Mouse (Mus musculus): ENCODE results near the gene Ces1d. TPM values are rescaled to one million over a fixed set of nuclear protein-coding genes. Genes with fewer than 3 reads are reported as not detected.

The Ces1d gene
- total and polyA plus RNA-seq, 3 experiments = not detected

DNA sequence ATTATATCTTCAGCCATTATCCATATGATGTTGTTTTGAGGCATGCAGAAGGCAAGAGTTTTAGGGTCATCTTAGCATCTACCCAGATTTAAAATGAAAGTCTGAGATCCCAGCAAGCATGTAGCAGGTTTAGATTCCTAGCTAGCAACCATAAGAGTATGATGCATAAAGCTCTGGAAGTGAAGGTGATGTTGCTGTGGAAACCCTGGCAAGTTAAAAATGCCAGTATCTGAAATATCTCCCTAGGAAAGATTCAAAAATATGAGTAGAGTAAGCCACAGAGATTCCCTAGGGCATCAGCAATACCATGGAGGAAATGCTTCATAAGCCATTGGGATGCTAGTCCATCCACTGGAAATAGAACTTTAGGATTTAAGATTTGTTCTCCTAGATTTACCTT, 42.2 kb upstream of the Ces1d start:
- in situ Hi-C loops (cut with MboI; ENCODE audit: low pct_ligation_motif_present, low pct_unique_long_range_greater_than_20kb, low sequenced_read_pairs) = no loop called here
- Histone ChIP-seq H3K4me1 (ENCODE audit: control insufficient read depth in 1 of 2, insufficient read depth in 2 of 2) (no peaks in the 10 kb centered on the region), H3K4me2 (ENCODE audit: insufficient read depth, low read depth, poor library complexity, severe bottlenecking) (no peak overlapping the region), H3K9me3 (replicated peaks; ENCODE audit: low read length) (peaks cover 5% of the 10 kb centered on the region), H3K27me3 (replicated peaks) (peaks cover 28% of the 10 kb centered on the region), H3K36me3 (replicated peaks in 1 of 2; ENCODE audit: control insufficient read depth in 1 of 2, insufficient read depth in 1 of 2, low read length in 1 of 2) (no peaks in the 10 kb centered on the region), H3K79me2 (replicated peaks; ENCODE audit: control insufficient read depth, extremely low read depth, insufficient read depth, poor library complexity, severe bottlenecking) (no peaks in the 10 kb centered on the region), H3K4me3 (replicated peaks in 1 of 3; ENCODE audit: low read depth in 2 of 3, low read length in 2 of 3, poor library complexity in 1 of 3) (no peak overlapping the region), H3K9ac (ENCODE audit: insufficient read depth, low read depth) (no peak overlapping the region), H3K27ac (ENCODE audit: insufficient read depth, low read depth) (no peak overlapping the region)
- DNase-seq (ENCODE audit: extremely low read depth) = no peak
- TF ChIP-seq ETS1 (conservative IDR thresholded peaks at IDR 0.05; ENCODE audit: low read depth, low read length) = no peak
- no peak for TF ChIP-seq EP300 (IDR thresholded peaks at IDR 0.05; ENCODE audit: low read length)
- TF ChIP-seq IRF4 (IDR thresholded peaks at IDR 0.05; ENCODE audit: low read depth, low read length) = no peak
- TF ChIP-seq POLR2A (IDR thresholded peaks at IDR 0.05; ENCODE audit: low read depth, low read length) = no peak
- TF ChIP-seq SIN3A (IDR thresholded peaks at IDR 0.05; ENCODE audit: low read length) = no peak
- TF ChIP-seq MXI1 (IDR thresholded peaks at IDR 0.05; ENCODE audit: low read depth, low read length) = no peak
- TF ChIP-seq ZKSCAN1 (IDR thresholded peaks at IDR 0.05; ENCODE audit: borderline replicate concordance, low read depth, low read length) = no peak
- dilution Hi-C loops (cut with MboI; ENCODE audit: extremely low pct_ligation_motif_present, extremely low pct_unique_long_range_greater_than_20kb, low sequenced_read_pairs) = no loop called here

DNA sequence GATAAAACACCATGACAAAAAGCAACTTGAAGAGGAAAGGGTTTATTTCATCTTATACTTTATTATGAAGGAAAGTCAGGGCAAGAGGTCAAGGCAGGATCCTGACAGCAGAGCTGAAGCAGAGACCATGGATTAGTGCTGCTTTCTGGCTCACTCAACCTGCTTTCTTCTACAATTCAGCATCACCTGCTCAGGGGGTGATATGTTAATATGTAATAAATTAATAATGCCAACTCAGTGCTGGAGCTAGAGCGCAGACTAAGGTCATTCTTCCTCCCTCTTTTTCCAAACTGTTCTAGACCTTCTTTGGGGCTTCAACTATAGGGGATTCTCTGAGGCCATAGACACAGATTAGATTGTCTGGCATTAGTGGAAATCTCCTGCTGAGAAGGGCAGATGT, 38.0 kb upstream of the Ces1d start:
- Histone ChIP-seq H3K36me3 (replicated peaks in 1 of 2; ENCODE audit: control insufficient read depth in 1 of 2, insufficient read depth in 1 of 2, low read length in 1 of 2) (no peaks in the 10 kb centered on the region), H3K4me2 (ENCODE audit: insufficient read depth, low read depth, poor library complexity, severe bottlenecking) (no peak overlapping the region), H3K4me1 (ENCODE audit: control insufficient read depth in 1 of 2, insufficient read depth in 2 of 2) (no peaks in the 10 kb centered on the region), H3K27me3 (replicated peaks) (peaks cover 47% of the 10 kb centered on the region), H3K79me2 (replicated peaks; ENCODE audit: control insufficient read depth, extremely low read depth, insufficient read depth, poor library complexity, severe bottlenecking) (no peaks in the 10 kb centered on the region), H3K9me3 (replicated peaks; ENCODE audit: low read length) (peaks cover 5% of the 10 kb centered on the region), H3K9ac (ENCODE audit: insufficient read depth, low read depth) (no peak overlapping the region), H3K27ac (ENCODE audit: insufficient read depth, low read depth) (no peak overlapping the region), H3K4me3 (replicated peaks in 1 of 3; ENCODE audit: low read depth in 2 of 3, low read length in 2 of 3, poor library complexity in 1 of 3) (no peak overlapping the region)
- DNase-seq (ENCODE audit: extremely low read depth) = no peak
- in situ Hi-C loops (cut with MboI; ENCODE audit: low pct_ligation_motif_present, low pct_unique_long_range_greater_than_20kb, low sequenced_read_pairs) (no loop called here), dilution Hi-C loops (cut with MboI; ENCODE audit: extremely low pct_ligation_motif_present, extremely low pct_unique_long_range_greater_than_20kb, low sequenced_read_pairs) (no loop called here)
- no peak for TF ChIP-seq MAFK (IDR thresholded peaks at IDR 0.05; ENCODE audit: insufficient replicate concordance, low read length)
- no peak for TF ChIP-seq KAT2A (IDR thresholded peaks at IDR 0.05; ENCODE audit: insufficient replicate concordance, low read length)
- TF ChIP-seq UBTF (IDR thresholded peaks at IDR 0.05; ENCODE audit: low read depth, low read length) = no peak
- no peak for TF ChIP-seq MEF2A (IDR thresholded peaks at IDR 0.05; ENCODE audit: borderline replicate concordance, low read depth, low read length)
- TF ChIP-seq TBP (conservative IDR thresholded peaks at IDR 0.05; ENCODE audit: low read depth, low read length) = no peak
- no peak for TF ChIP-seq GABPA (IDR thresholded peaks at IDR 0.05; ENCODE audit: insufficient replicate concordance, low read depth, low read length)
- TF ChIP-seq MAZ (IDR thresholded peaks at IDR 0.05; ENCODE audit: low read depth, low read length) = no peak
- no peak for TF ChIP-seq HCFC1 (IDR thresholded peaks at IDR 0.05; ENCODE audit: low read depth, low read length)
- TF ChIP-seq NELFE (IDR thresholded peaks at IDR 0.05; ENCODE audit: low read depth, low read length) = no peak
- TF ChIP-seq USF1 (IDR thresholded peaks at IDR 0.05; ENCODE audit: low read depth, low read length) = no peak
- no peak for TF ChIP-seq CHD1 (IDR thresholded peaks at IDR 0.05; ENCODE audit: low read depth, low read length)
- TF ChIP-seq SMC3 (IDR thresholded peaks at IDR 0.05; ENCODE audit: low read depth, low read length) = no peak

Measured in CH12.LX (cell line).